ENCODE assay signal across 16 mouse cellular contexts in the genomic region with DNA sequence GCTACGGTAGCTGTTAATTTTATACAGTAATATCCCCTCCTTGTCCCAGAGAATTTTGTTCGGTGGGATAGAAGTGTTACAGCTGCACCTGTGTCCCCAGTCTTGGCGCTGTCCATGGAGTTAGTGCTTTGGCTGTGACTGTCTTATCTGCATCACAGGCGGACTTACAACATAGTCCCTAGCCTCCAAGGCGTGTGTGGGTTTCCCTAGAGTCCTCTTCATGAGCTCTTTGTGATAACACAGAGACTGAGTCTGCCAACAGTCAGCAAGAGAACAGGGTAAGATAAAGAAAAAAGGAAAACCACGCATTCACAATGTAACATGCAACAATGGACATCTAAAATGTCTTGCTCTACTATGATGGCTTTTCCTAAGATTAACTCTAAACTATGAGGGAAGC.
"Had no signal": no experiment of that assay in that cellular context is flagged by ENCODE, and none has a peak within 500 bp of the region (broad histone marks: within the 10 kb centered on the region; RNA-seq: fewer than 3 reads in every experiment).

No protein-coding gene starts in this region.

- H3K4me2 ChIP-seq: intestine, embryonic 15.5 days; limb, embryonic 12.5 days; limb, embryonic 15.5 days; lung, embryonic 14.5 days; midbrain, embryonic 11.5 days; stomach, embryonic 15.5 days had no signal

- H3K27ac ChIP-seq: intestine, embryonic 15.5 days; kidney, postnatal 0 days; limb, embryonic 12.5 days; limb, embryonic 15.5 days; macrophage; stomach, embryonic 15.5 days had no signal

- H3K9ac ChIP-seq: intestine, embryonic 15.5 days; limb, embryonic 12.5 days; limb, embryonic 15.5 days; lung, embryonic 14.5 days; stomach, embryonic 15.5 days had no signal

- H3K36me3 ChIP-seq: intestine, embryonic 15.5 days had no signal

- H3K4me1 ChIP-seq: intestine, embryonic 15.5 days; limb, embryonic 12.5 days; limb, embryonic 15.5 days had no signal

- H3K4me3 ChIP-seq: intestine, embryonic 15.5 days; limb, embryonic 12.5 days; limb, embryonic 15.5 days; stomach, embryonic 15.5 days had no signal

- H3K27me3 ChIP-seq: intestine, embryonic 15.5 days; limb, embryonic 12.5 days; limb, embryonic 15.5 days; megakaryocyte, embryonic 14.5 days; stomach, embryonic 15.5 days had no signal

- ATAC-seq: intestine, embryonic 15.5 days; lung, postnatal 0 days had no signal

- DNase-seq: kidney, adult 18-20 months; kidney, postnatal 25 days; left cerebral cortex, postnatal 4 days; lung, embryonic 14.5 days; midbrain, embryonic 14.5 days; right cerebral cortex, postnatal 4 days; thymus, postnatal 25 days had no signal

- H3K9me3 ChIP-seq: intestine, embryonic 15.5 days; limb, embryonic 12.5 days; limb, embryonic 15.5 days; megakaryocyte, embryonic 14.5 days; stomach, embryonic 15.5 days had no signal
